Mouse (Mus musculus): Measurements from ENCODE around the gene Dcps. TPM values are rescaled to one million over a fixed set of nuclear protein-coding genes. Genes with fewer than 3 reads are reported as not detected.

The Dcps gene
- polyA plus RNA-seq, 1 experiment from 2014 or later: 91.3 TPM

- Histone ChIP-seq H3K27me3 (ENCODE audit: control insufficient read depth, insufficient read depth, low read length) (no peaks in the 10 kb centered on the region), H3K9me3 (ENCODE audit: control insufficient read depth, low read length) (no peaks in the 10 kb centered on the region), H3K4me1 (replicated peaks; ENCODE audit: control insufficient read depth, insufficient read depth, low read length) (no peaks in the 10 kb centered on the region), H3K36me3 (ENCODE audit: control insufficient read depth, insufficient read depth, low read length) (no peaks in the 10 kb centered on the region), H3K4me2 (replicated peaks; ENCODE audit: low read depth, low read length) (no peak overlapping the region), H3K9ac (ENCODE audit: low read depth, low read length) (no peak overlapping the region), H3K27ac (ENCODE audit: low read depth, low read length) (no peak overlapping the region), H3K4me3 (ENCODE audit: low read depth, low read length) (no peak overlapping the region)
- 88% methylated on average over 16 of the region's 16 CpGs for WGBS
- DNase-seq (ENCODE audit: low spot score): no peak
- ATAC-seq (ENCODE audit: low FRiP score): no peak
These were observed 44.0 kb downstream of the Dcps start for GRCm38 (mm10) chr9:35131637-35132397.

DNA sequence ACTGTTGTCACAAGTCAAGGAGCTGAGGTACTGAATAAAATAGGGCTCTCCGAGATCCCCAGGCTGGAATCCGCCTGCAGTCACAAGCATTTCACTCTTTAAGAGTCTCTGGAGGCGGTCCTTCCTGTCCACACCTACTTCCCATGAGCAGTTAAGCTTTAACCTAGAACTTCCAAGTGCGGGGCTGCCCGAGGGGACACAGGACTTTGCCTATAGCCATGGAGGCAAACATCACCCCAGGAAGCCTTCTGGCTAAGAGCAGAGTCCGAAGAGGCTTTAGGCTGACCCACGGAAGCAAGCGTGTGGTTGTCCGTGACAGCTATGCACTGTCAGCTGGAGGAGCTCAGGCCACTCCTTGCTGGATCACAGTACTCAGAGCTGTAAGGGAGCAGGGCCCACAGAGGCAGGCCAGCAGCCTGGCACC is 46.9 kb downstream of the Dcps start:
- WGBS: 86% methylated on average over 9 of the region's 9 CpGs
- H3K27ac ChIP-seq (ENCODE audit: low read depth, low read length): no peak overlapping the region
- no peak overlapping the region for H3K4me2 ChIP-seq (replicated peaks; ENCODE audit: low read depth, low read length)
- H3K36me3 ChIP-seq (ENCODE audit: control insufficient read depth, insufficient read depth, low read length): no peaks in the 10 kb centered on the region
- ATAC-seq (ENCODE audit: low FRiP score) (no peak), DNase-seq (ENCODE audit: low spot score) (no peak)
- no peak overlapping the region for H3K4me3 ChIP-seq (ENCODE audit: low read depth, low read length)
- H3K9me3 ChIP-seq (ENCODE audit: control insufficient read depth, low read length): no peaks in the 10 kb centered on the region
- no peaks in the 10 kb centered on the region for H3K27me3 ChIP-seq (ENCODE audit: control insufficient read depth, insufficient read depth, low read length)
- no peak overlapping the region for H3K9ac ChIP-seq (ENCODE audit: low read depth, low read length)
- no peaks in the 10 kb centered on the region for H3K4me1 ChIP-seq (replicated peaks; ENCODE audit: control insufficient read depth, insufficient read depth, low read length)

DNA sequence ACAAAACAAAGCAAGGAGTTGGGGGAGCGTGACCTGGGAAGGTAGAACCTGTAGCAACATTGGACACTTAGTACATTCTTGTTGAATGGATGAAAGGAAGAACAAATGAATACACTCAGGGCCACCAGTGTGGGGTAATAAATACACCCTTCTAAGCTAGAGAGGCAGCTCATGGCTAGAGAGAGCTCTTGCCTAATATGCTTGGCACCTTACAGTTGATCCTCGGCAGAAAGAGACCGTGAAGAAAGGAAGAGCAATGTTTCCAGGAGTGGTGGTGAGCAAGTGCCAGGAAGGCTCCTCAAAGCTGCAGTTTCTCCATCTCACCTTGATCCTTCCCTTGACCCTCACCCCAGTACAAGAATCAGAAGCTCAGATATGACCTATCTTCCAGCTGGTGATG is 47.3 kb downstream of the Dcps start:
- Histone ChIP-seq H3K4me3 (ENCODE audit: low read depth, low read length) (no peak overlapping the region), H3K9me3 (ENCODE audit: control insufficient read depth, low read length) (no peaks in the 10 kb centered on the region), H3K27ac (ENCODE audit: low read depth, low read length) (no peak overlapping the region), H3K4me2 (replicated peaks; ENCODE audit: low read depth, low read length) (no peak overlapping the region), H3K36me3 (ENCODE audit: control insufficient read depth, insufficient read depth, low read length) (no peaks in the 10 kb centered on the region), H3K27me3 (ENCODE audit: control insufficient read depth, insufficient read depth, low read length) (no peaks in the 10 kb centered on the region), H3K4me1 (replicated peaks; ENCODE audit: control insufficient read depth, insufficient read depth, low read length) (no peaks in the 10 kb centered on the region), H3K9ac (ENCODE audit: low read depth, low read length) (no peak overlapping the region)
- ATAC-seq (ENCODE audit: low FRiP score): no peak
- no peak for DNase-seq (ENCODE audit: low spot score)
- WGBS: 96% methylated on average over 3 of the region's 3 CpGs

DNA sequence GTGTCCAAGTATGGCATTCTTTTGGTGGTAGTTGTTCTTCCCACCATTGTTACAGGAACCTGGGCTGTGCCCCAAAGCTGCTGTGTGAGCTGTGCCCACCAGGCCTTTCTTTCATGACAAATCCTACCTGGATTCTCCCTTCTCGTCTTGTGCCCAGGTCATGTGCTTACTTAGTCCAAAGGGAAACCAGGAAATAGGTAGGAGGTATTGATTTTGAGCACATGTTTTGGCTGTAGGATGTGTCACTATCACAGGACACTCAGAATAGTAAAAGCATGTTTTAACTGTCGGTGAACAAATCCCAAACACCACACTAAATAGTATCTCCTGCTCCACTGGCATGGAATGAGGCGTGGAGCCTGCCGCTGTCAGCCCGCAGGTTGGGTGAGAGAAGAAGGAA is 48.3 kb downstream of the Dcps start:
- H3K27ac ChIP-seq (ENCODE audit: low read depth, low read length): no peak overlapping the region
- no peaks in the 10 kb centered on the region for H3K27me3 ChIP-seq (ENCODE audit: control insufficient read depth, insufficient read depth, low read length)
- WGBS: 98% methylated on average over 5 of the region's 5 CpGs
- no peak overlapping the region for H3K4me3 ChIP-seq (ENCODE audit: low read depth, low read length)
- no peaks in the 10 kb centered on the region for H3K9me3 ChIP-seq (ENCODE audit: control insufficient read depth, low read length)
- H3K4me2 ChIP-seq (replicated peaks; ENCODE audit: low read depth, low read length): no peak overlapping the region
- no peaks in the 10 kb centered on the region for H3K36me3 ChIP-seq (ENCODE audit: control insufficient read depth, insufficient read depth, low read length)
- DNase-seq (ENCODE audit: low spot score) (no peak), ATAC-seq (ENCODE audit: low FRiP score) (no peak)
- no peaks in the 10 kb centered on the region for H3K4me1 ChIP-seq (replicated peaks; ENCODE audit: control insufficient read depth, insufficient read depth, low read length)
- H3K9ac ChIP-seq (ENCODE audit: low read depth, low read length): no peak overlapping the region

DNA sequence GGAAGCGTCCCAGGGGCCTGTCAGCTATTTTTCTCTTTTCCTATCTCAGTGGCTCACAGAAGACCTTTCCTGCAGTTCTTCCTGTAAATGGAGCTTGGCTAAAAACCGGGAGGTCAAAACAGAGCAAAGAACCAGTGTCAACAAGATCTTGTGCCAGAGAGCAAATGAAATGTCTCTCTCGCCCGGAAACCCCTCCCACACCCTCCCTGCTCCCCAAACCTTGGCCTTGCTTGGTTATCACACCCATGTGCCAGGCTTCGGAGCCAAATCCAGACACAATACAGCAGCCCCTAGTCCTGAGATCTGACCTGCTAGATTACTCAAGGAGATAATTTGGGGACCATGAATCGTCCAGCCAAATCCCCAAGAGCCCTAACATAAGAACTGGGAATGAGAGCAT is 48.7 kb downstream of the Dcps start:
- no peak overlapping the region for H3K4me2 ChIP-seq (replicated peaks; ENCODE audit: low read depth, low read length)
- no peak overlapping the region for H3K27ac ChIP-seq (ENCODE audit: low read depth, low read length)
- H3K36me3 ChIP-seq (ENCODE audit: control insufficient read depth, insufficient read depth, low read length): no peaks in the 10 kb centered on the region
- ATAC-seq (ENCODE audit: low FRiP score): no peak
- no peaks in the 10 kb centered on the region for H3K9me3 ChIP-seq (ENCODE audit: control insufficient read depth, low read length)
- no peak overlapping the region for H3K9ac ChIP-seq (ENCODE audit: low read depth, low read length)
- no peaks in the 10 kb centered on the region for H3K4me1 ChIP-seq (replicated peaks; ENCODE audit: control insufficient read depth, insufficient read depth, low read length)
- 89% methylated on average over 6 of the region's 6 CpGs for WGBS
- DNase-seq (ENCODE audit: low spot score): no peak
- H3K27me3 ChIP-seq (ENCODE audit: control insufficient read depth, insufficient read depth, low read length): no peaks in the 10 kb centered on the region
- H3K4me3 ChIP-seq (ENCODE audit: low read depth, low read length): no peak overlapping the region

GRCm38 (mm10) chr9:35124678-35124955 is 51.2 kb downstream of the Dcps start:
- H3K27me3 ChIP-seq (ENCODE audit: control insufficient read depth, insufficient read depth, low read length): no peaks in the 10 kb centered on the region
- no peaks in the 10 kb centered on the region for H3K9me3 ChIP-seq (ENCODE audit: control insufficient read depth, low read length)
- no peaks in the 10 kb centered on the region for H3K36me3 ChIP-seq (ENCODE audit: control insufficient read depth, insufficient read depth, low read length)
- no peak overlapping the region for H3K4me2 ChIP-seq (replicated peaks; ENCODE audit: low read depth, low read length)
- WGBS: 94% methylated on average over 8 of the region's 8 CpGs
- no peak for DNase-seq (ENCODE audit: low spot score)
- no peak overlapping the region for H3K9ac ChIP-seq (ENCODE audit: low read depth, low read length)
- H3K4me1 ChIP-seq (replicated peaks; ENCODE audit: control insufficient read depth, insufficient read depth, low read length): no peaks in the 10 kb centered on the region
- no peak for ATAC-seq (ENCODE audit: low FRiP score)
- no peak overlapping the region for H3K27ac ChIP-seq (ENCODE audit: low read depth, low read length)
- H3K4me3 ChIP-seq (ENCODE audit: low read depth, low read length): no peak overlapping the region

DNA sequence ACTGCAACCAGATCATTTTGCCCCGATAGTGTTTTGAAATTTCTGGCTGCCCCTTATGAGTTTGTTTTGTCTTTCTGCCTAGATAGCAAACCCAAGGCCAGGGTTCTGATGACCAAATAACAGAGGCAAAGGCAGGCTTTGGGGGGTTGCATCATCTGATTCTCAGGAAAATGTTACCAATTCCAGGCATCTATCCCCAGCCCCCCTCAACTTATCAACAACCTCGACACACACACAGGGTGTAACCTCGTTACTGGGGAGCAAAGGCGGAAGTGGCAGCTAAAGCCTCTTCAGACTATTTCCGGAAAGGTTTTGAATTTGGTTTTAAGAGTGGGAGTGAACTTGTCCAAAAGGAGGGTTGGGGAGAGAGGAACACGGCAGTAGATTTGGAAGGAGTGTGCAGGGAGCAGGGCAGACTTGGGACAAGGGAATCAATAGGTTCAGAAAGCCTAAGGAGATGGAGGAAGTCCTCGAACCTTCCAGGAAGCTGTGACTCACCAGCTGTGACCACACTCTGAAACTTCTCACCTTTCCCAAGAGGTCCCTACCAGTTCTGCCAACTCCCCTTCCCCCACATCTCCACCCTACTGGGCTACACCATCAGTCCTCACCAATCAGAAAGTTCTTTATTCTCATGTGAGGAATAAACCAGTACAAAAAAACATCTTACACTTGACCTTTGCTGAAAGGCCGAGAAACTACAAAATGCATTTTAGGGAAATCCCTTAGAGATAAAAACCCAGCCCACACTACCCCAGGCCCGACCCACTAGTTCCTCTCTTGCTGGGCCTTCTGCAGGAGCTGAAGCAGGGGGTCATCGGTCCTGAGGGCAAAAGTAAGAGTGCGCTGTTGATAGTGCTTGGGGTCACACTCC is 51.8 kb downstream of the Dcps start:
- WGBS: 86% methylated on average over 11 of the region's 11 CpGs
- H3K4me3 ChIP-seq (ENCODE audit: low read depth, low read length): no peak overlapping the region
- DNase-seq (ENCODE audit: low spot score) (no peak), ATAC-seq (ENCODE audit: low FRiP score) (no peak)
- H3K4me1 ChIP-seq (replicated peaks; ENCODE audit: control insufficient read depth, insufficient read depth, low read length): no peaks in the 10 kb centered on the region
- no peak overlapping the region for H3K9ac ChIP-seq (ENCODE audit: low read depth, low read length)
- no peaks in the 10 kb centered on the region for H3K27me3 ChIP-seq (ENCODE audit: control insufficient read depth, insufficient read depth, low read length)
- H3K36me3 ChIP-seq (ENCODE audit: control insufficient read depth, insufficient read depth, low read length): no peaks in the 10 kb centered on the region
- no peak overlapping the region for H3K27ac ChIP-seq (ENCODE audit: low read depth, low read length)
- no peak overlapping the region for H3K4me2 ChIP-seq (replicated peaks; ENCODE audit: low read depth, low read length)
- no peaks in the 10 kb centered on the region for H3K9me3 ChIP-seq (ENCODE audit: control insufficient read depth, low read length)

GRCm38 (mm10) chr9:35123456-35123803 is 52.4 kb downstream of the Dcps start:
- Histone ChIP-seq H3K9ac (ENCODE audit: low read depth, low read length) (no peak overlapping the region), H3K27me3 (ENCODE audit: control insufficient read depth, insufficient read depth, low read length) (no peaks in the 10 kb centered on the region)
- WGBS: 72% methylated on average over 2 of the region's 2 CpGs

More at GRCm38 (mm10) chr9:35123456-35123803, 52.4 kb downstream of the Dcps start:
- DNase-seq (ENCODE audit: low spot score) (no peak), ATAC-seq (ENCODE audit: low FRiP score) (no peak)
- H3K4me1 ChIP-seq (replicated peaks; ENCODE audit: control insufficient read depth, insufficient read depth, low read length): no peaks in the 10 kb centered on the region
- H3K27ac ChIP-seq (ENCODE audit: low read depth, low read length): no peak overlapping the region
- no peaks in the 10 kb centered on the region for H3K9me3 ChIP-seq (ENCODE audit: control insufficient read depth, low read length)
- no peak overlapping the region for H3K4me3 ChIP-seq (ENCODE audit: low read depth, low read length)
- H3K4me2 ChIP-seq (replicated peaks; ENCODE audit: low read depth, low read length): no peak overlapping the region
- H3K36me3 ChIP-seq (ENCODE audit: control insufficient read depth, insufficient read depth, low read length): no peaks in the 10 kb centered on the region
